Mouse (Mus musculus) embryonic facial prominence, embryonic 15.5 days (tissue): Measurements from ENCODE around the gene Slc16a10. TPM values are rescaled to one million over a fixed set of nuclear protein-coding genes. Genes with fewer than 3 reads are reported as not detected.

Experiments used
- ATAC-seq: fragments of 200-750 bp; cut with Nextera tagmentation; 2 replicates; pipeline ENCODE4 v1.8.0; 2017; ENCODE audit warnings: low read depth, moderate TSS enrichment; ENCODE audit not compliant: insufficient number of reproducible peaks, low FRiP score, low TSS enrichment
- H3K27ac ChIP-seq: fragments of 300-500 bp; sonication (generic); replicated peaks from 2 replicates; pipeline ENCODE4 v1.5.1; 2015; ENCODE audit warnings: mild to moderate bottlenecking, inconsistent platforms
- H3K27me3 ChIP-seq: fragments of 300-500 bp; sonication (generic); 2 replicates; pipeline ENCODE4 v1.6.1; 2015; ENCODE audit warnings: inconsistent platforms
- H3K36me3 ChIP-seq: fragments of 300-500 bp; sonication (generic); 2 replicates; pipeline ENCODE4 v1.6.1; 2015; ENCODE audit warnings: mild to moderate bottlenecking, inconsistent platforms
- H3K4me1 ChIP-seq: fragments of 300-500 bp; sonication (generic); 2 replicates; pipeline ENCODE4 v1.6.1; 2015; ENCODE audit warnings: inconsistent platforms
- H3K4me2 ChIP-seq: fragments of 300-500 bp; sonication (generic); replicated peaks from 2 replicates; pipeline ENCODE4 v1.6.1; 2015; ENCODE audit warnings: mild to moderate bottlenecking, inconsistent platforms
- H3K4me3 ChIP-seq: fragments of 300-500 bp; sonication (generic); replicated peaks from 2 replicates; pipeline ENCODE4 v1.5.1; 2015; ENCODE audit warnings: mild to moderate bottlenecking, inconsistent platforms
- H3K9ac ChIP-seq: fragments of 300-500 bp; sonication (generic); 2 replicates; pipeline ENCODE4 v1.6.1; 2015; ENCODE audit warnings: inconsistent platforms
- H3K9me3 ChIP-seq: fragments of 300-500 bp; sonication (generic); replicated peaks from 2 replicates; pipeline ENCODE4 v1.6.1; 2016; ENCODE audit warnings: inconsistent platforms
- WGBS: fragments of 180-500 bp; shearing (Covaris S2); methylation state at CpG from one replicate; pipeline ENCODE4 v1.1.7; 2015; 5-methylcytosine and 5-hydroxymethylcytosine counted together
- polyA plus RNA-seq: library from polyadenylated mRNA; unstranded; fragments of >200 nt; fragmentation: Nextera tagmentation; extraction: Ambion mirVana; gene quantifications from 2 replicates; pipeline ENCODE4 v1.2.1, GENCODE M21; 2015

The Slc16a10 gene
- polyA plus RNA-seq, 1 experiment from 2014 or later: 8.0 TPM

- H3K27me3 ChIP-seq: no peaks in the 10 kb centered on the region
- ATAC-seq: no peak
- H3K4me2 ChIP-seq: no peak overlapping the region
- no peaks in the 10 kb centered on the region for H3K9me3 ChIP-seq
- H3K4me1 ChIP-seq: no peaks in the 10 kb centered on the region
- 90% methylated on average over 8 of the region's 8 CpGs for WGBS
- no peak overlapping the region for H3K27ac ChIP-seq
- no peaks in the 10 kb centered on the region for H3K36me3 ChIP-seq
- no peak overlapping the region for H3K4me3 ChIP-seq
- no peak overlapping the region for H3K9ac ChIP-seq
These were observed 5.4 kb upstream of the Slc16a10 start for GRCm38 (mm10) chr10:40147325-40148059.

DNA sequence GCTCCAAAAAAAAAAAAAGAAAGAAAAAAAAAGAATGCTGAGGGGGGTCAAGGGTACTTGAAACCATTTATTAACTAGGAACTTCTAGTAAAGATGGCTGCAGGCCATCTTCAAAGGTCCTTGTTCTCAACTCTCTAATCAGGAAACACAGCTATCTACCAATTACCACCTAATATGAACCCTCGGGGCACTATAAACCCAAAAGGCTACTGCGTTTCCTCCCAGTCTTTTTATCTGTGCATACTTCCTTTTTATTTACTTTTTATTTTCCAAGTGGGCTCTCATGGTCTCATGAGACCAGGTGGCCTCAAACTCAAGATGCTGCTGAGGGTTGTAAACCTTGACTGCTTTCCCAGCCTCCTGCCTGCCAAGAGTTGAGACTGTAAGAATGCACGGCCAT lies 4.4 kb upstream of the Slc16a10 start:
- Histone ChIP-seq H3K4me1 (peaks cover 4% of the 10 kb centered on the region), H3K27me3 (no peaks in the 10 kb centered on the region), H3K9ac (no peak overlapping the region), H3K27ac (no peak overlapping the region), H3K36me3 (no peaks in the 10 kb centered on the region), H3K4me2 (no peak overlapping the region), H3K4me3 (no peak overlapping the region), H3K9me3 (no peaks in the 10 kb centered on the region)
- 58% methylated on average over 3 of the region's 3 CpGs for WGBS
- ATAC-seq: no peak

- H3K9me3 ChIP-seq: no peaks in the 10 kb centered on the region
- WGBS: 67% methylated on average over 1 of the region's 1 CpGs
- peaks cover 9% of the 10 kb centered on the region for H3K4me1 ChIP-seq
- no peaks in the 10 kb centered on the region for H3K27me3 ChIP-seq
- no peaks in the 10 kb centered on the region for H3K36me3 ChIP-seq
- H3K4me3 ChIP-seq: no peak overlapping the region
- H3K4me2 ChIP-seq: no peak overlapping the region
- no peak for ATAC-seq
- H3K9ac ChIP-seq: no peak overlapping the region
- H3K27ac ChIP-seq: no peak overlapping the region
These were observed 2.8 kb upstream of the Slc16a10 start for GRCm38 (mm10) chr10:40144815-40145214.

DNA sequence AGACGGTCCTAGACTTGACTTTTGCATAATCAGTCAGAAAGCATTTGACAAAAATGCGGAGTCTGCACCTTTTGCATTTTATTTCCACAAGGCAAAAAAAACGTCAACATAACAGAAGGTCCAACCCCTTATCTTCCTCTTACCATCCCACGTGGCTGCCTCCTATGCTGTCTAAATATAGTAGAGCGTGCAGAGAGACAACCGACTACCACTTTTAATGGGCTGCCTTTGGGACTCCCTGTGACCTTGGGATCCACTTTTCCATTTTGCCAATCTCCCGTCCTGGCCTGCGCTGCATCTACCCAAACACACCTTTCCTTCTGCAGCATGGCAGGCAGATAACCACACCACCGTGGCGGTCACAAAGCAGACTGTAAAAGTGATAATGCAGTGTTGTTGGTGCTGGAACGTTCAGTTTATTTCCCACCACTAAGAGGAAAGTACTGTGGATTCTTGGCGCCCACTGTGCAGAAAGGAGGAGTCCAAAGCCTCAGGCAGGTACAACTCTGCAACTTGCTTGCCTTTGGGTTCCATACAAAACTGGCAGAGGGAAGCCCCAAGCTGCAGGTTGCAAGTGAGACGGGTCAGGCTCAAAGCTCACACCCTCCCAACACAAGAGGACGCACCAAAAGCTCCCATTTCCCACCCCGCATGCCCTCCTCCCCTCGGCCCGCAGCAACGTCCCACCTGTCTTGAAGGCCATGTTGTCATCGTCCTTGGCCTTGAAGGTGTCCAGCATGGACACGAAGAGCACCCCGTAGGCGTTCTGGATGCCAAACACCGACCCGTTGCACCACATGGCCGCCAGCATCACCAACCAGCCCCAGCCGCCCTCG lies 824 bp downstream of the Slc16a10 start:
- ATAC-seq: peak; percentile 26; the same call in 1 of the 2 replicates
- peaks cover 9% of the 10 kb centered on the region for H3K4me1 ChIP-seq
- WGBS: 22% methylated on average over 27 of the region's 27 CpGs
- H3K27ac ChIP-seq: no peak overlapping the region
- H3K9ac ChIP-seq: peak overlapping the region; percentile 57
- H3K27me3 ChIP-seq: no peaks in the 10 kb centered on the region
- no peaks in the 10 kb centered on the region for H3K9me3 ChIP-seq
- H3K4me2 ChIP-seq: peak overlapping the region; percentile 95
- H3K4me3 ChIP-seq: peak overlapping the region; percentile 66
- no peaks in the 10 kb centered on the region for H3K36me3 ChIP-seq

- H3K27ac ChIP-seq: no peak overlapping the region
- H3K36me3 ChIP-seq: no peaks in the 10 kb centered on the region
- H3K4me1 ChIP-seq: peaks cover 9% of the 10 kb centered on the region
- H3K4me2 ChIP-seq: no peak overlapping the region
- no peak for ATAC-seq
- H3K9me3 ChIP-seq: no peaks in the 10 kb centered on the region
- H3K9ac ChIP-seq: no peak overlapping the region
- H3K27me3 ChIP-seq: no peaks in the 10 kb centered on the region
- WGBS: 82% methylated on average over 4 of the region's 4 CpGs
- no peak overlapping the region for H3K4me3 ChIP-seq
These were observed 2.4 kb downstream of the Slc16a10 start for GRCm38 (mm10) chr10:40139646-40140045.

DNA sequence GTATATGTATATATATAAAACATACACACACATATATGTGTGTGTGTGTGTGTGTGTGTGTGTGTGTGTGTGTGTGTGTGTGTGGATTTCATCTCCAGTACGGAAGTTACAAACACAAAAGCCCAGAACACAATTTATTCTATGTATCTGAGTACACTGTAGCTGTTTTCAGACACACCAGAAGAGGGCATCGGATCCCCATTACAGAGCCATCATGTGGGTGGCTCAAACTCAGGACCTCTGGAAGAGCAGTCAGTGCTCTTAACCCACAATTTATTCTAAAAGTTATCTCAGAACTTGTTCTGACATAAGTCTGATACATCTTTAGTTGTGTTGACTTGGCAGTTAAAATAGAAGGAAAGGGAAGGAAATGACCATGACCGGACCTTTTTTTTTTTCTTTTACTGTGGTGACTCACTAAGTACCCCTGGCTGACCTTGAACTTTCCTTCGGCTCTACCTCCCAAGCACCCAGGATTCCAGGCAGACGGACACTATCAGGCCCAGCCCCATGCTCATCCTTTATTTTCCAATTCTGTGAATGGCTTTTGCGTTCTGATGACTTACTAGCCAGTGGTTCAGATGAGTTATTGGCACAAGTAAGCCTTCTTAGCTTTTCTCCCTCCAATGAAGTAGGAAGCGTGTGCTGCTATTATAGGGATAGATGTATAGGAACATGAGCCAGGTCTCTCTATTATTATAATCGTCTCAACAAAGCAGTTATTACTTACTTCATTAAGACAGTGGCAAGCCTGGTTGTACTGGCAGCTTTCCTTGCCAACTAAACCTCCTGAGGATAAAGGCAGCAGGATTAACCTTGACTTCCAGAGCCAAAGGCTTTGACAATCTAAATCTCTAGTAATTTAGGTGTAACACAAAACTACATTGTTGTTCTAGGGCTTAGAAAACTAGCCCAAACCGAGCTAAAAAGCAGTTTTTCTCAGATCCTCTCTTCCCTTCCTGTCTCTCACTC lies 6.0 kb downstream of the Slc16a10 start:
- Histone ChIP-seq H3K36me3 (no peaks in the 10 kb centered on the region), H3K27ac (no peak overlapping the region), H3K4me1 (peaks cover under 1% of the 10 kb centered on the region; the same call in 1 of the 2 replicates), H3K9ac (no peak overlapping the region), H3K4me2 (no peak overlapping the region), H3K27me3 (no peaks in the 10 kb centered on the region), H3K9me3 (no peaks in the 10 kb centered on the region), H3K4me3 (no peak overlapping the region)
- 67% methylated on average over 9 of the region's 9 CpGs for WGBS
- ATAC-seq: no peak

GRCm38 (mm10) chr10:40134906-40135305 lies 7.2 kb downstream of the Slc16a10 start:
- Histone ChIP-seq H3K36me3 (no peaks in the 10 kb centered on the region), H3K4me1 (no peaks in the 10 kb centered on the region), H3K9me3 (no peaks in the 10 kb centered on the region), H3K4me3 (no peak overlapping the region), H3K9ac (no peak overlapping the region), H3K4me2 (no peak overlapping the region), H3K27me3 (no peaks in the 10 kb centered on the region), H3K27ac (no peak overlapping the region)
- no peak for ATAC-seq
- 89% methylated on average over 6 of the region's 6 CpGs for WGBS

- no peak for ATAC-seq
- Histone ChIP-seq H3K4me3 (no peak overlapping the region), H3K4me2 (no peak overlapping the region), H3K36me3 (no peaks in the 10 kb centered on the region), H3K27me3 (no peaks in the 10 kb centered on the region), H3K9ac (no peak overlapping the region), H3K27ac (no peak overlapping the region), H3K4me1 (no peaks in the 10 kb centered on the region), H3K9me3 (no peaks in the 10 kb centered on the region)
- whole genome bisulfite sequencing: 81% methylated on average over 1 of the region's 1 CpGs
These were observed 8.4 kb downstream of the Slc16a10 start for GRCm38 (mm10) chr10:40133636-40134035.

- no peak overlapping the region for H3K4me2 ChIP-seq
- WGBS: 84% methylated on average over 9 of the region's 9 CpGs
- no peaks in the 10 kb centered on the region for H3K27me3 ChIP-seq
- no peak for ATAC-seq
- no peaks in the 10 kb centered on the region for H3K9me3 ChIP-seq
- no peaks in the 10 kb centered on the region for H3K4me1 ChIP-seq
- no peak overlapping the region for H3K27ac ChIP-seq
- no peaks in the 10 kb centered on the region for H3K36me3 ChIP-seq
- H3K9ac ChIP-seq: no peak overlapping the region
- H3K4me3 ChIP-seq: no peak overlapping the region
These were observed 10.2 kb downstream of the Slc16a10 start for GRCm38 (mm10) chr10:40131690-40132418.

GRCm38 (mm10) chr10:40130126-40130525 lies 11.9 kb downstream of the Slc16a10 start:
- Histone ChIP-seq H3K4me2 (no peak overlapping the region), H3K9me3 (no peaks in the 10 kb centered on the region), H3K4me1 (no peaks in the 10 kb centered on the region), H3K27ac (no peak overlapping the region), H3K36me3 (no peaks in the 10 kb centered on the region), H3K4me3 (no peak overlapping the region), H3K27me3 (no peaks in the 10 kb centered on the region), H3K9ac (no peak overlapping the region)
- WGBS: 86% methylated on average over 1 of the region's 1 CpGs
- ATAC-seq: no peak
